Mouse (Mus musculus) liver, postnatal 0 days (tissue): ENCODE data around the gene Gorasp2. TPM values are rescaled to one million over a fixed set of nuclear protein-coding genes. Genes with fewer than 3 reads are reported as not detected.

Experiments used
- ATAC-seq: fragments of 200-750 bp; cut with Nextera tagmentation; 2 replicates; pipeline ENCODE4 v1.8.0; 2017; ENCODE audit warnings: mild to moderate bottlenecking, moderate library complexity
- DNase-seq: peaks from one replicate; pipeline ENCODE4 v3.0.0-alpha.2; 2016
- H3K27ac ChIP-seq: fragments of 300-500 bp; sonication (generic); 2 replicates; pipeline ENCODE4 v1.5.1; 2014; ENCODE audit warnings: antibody characterized with exemption, moderate library complexity, mild to moderate bottlenecking, low read depth
- H3K27me3 ChIP-seq: fragments of 300-500 bp; sonication (generic); 2 replicates; pipeline ENCODE4 v1.6.1; 2014; ENCODE audit warnings: low read length, control low read depth, mixed read lengths; ENCODE audit not compliant: insufficient read depth
- H3K36me3 ChIP-seq: fragments of 300-500 bp; sonication (generic); replicated peaks from 2 replicates; pipeline ENCODE4 v1.6.1; 2014; ENCODE audit warnings: mild to moderate bottlenecking, control low read depth, low read length, moderate library complexity, mixed read lengths; ENCODE audit not compliant: insufficient read depth
- H3K4me1 ChIP-seq: fragments of 300-500 bp; sonication (generic); 2 replicates; pipeline ENCODE4 v1.6.1; 2014; ENCODE audit warnings: antibody characterized with exemption, mild to moderate bottlenecking, control low read depth; ENCODE audit not compliant: insufficient read depth
- H3K4me2 ChIP-seq: fragments of 300-500 bp; sonication (generic); 2 replicates; pipeline ENCODE4 v1.6.1; 2014; ENCODE audit warnings: low read depth, mild to moderate bottlenecking, low read length, moderate library complexity, mixed read lengths
- H3K4me3 ChIP-seq: fragments of 300-500 bp; sonication (generic); 2 replicates; pipeline ENCODE4 v1.5.1; 2014; ENCODE audit warnings: low read depth, low read length
- H3K9ac ChIP-seq: fragments of 300-500 bp; sonication (generic); replicated peaks from 2 replicates; pipeline ENCODE4 v1.6.1; 2014; ENCODE audit warnings: mild to moderate bottlenecking, moderate library complexity
- H3K9me3 ChIP-seq: fragments of 300-500 bp; sonication (generic); 2 replicates; pipeline ENCODE4 v1.6.1; 2016; ENCODE audit warnings: mild to moderate bottlenecking, control low read depth, low read length, mixed read lengths
- CTCF ChIP-seq: sonication (generic); IDR thresholded peaks from 2 replicates; pipeline ENCODE4 v1.5.1; 2016; ENCODE audit warnings: antibody characterized with exemption, low read depth
- EP300 ChIP-seq: IDR thresholded peaks from 2 replicates; pipeline ENCODE4 v1.6.1; 2016; ENCODE audit warnings: antibody characterized with exemption, low read depth, mild to moderate bottlenecking
- WGBS: fragments of 180-500 bp; shearing (Covaris S2); extraction: QIAGEN DNeasy Blood & Tissue Kit; methylation state at CpG from one replicate; pipeline ENCODE4 v1.1.7; 2014; ENCODE audit not compliant: insufficient replicate concordance; 5-methylcytosine and 5-hydroxymethylcytosine counted together
- polyA plus RNA-seq: library from polyadenylated mRNA; unstranded; fragments of >200 nt; fragmentation: Nextera tagmentation; extraction: Ambion mirVana; gene quantifications from 2 replicates; pipeline ENCODE4 v1.2.1, GENCODE M21; 2015

Gene Gorasp2
- polyA plus RNA-seq, 1 experiment from 2014 or later: 61.8 TPM

GRCm38 (mm10) chr2:70634028-70634690 is 27.2 kb upstream of the Gorasp2 start:
- H3K27ac ChIP-seq: no peak overlapping the region
- no peaks in the 10 kb centered on the region for H3K36me3 ChIP-seq
- H3K9ac ChIP-seq: no peak overlapping the region
- WGBS: 81% methylated on average over 5 of the region's 5 CpGs
- no peaks in the 10 kb centered on the region for H3K9me3 ChIP-seq
- ATAC-seq (no peak), DNase-seq (no peak)
- no peaks in the 10 kb centered on the region for H3K4me1 ChIP-seq
- no peak overlapping the region for H3K4me2 ChIP-seq
- no peak overlapping the region for H3K4me3 ChIP-seq
- TF ChIP-seq CTCF: no peak
- no peak for TF ChIP-seq EP300
- no peaks in the 10 kb centered on the region for H3K27me3 ChIP-seq

GRCm38 (mm10) chr2:70640968-70641367 is 20.4 kb upstream of the Gorasp2 start:
- Histone ChIP-seq H3K4me1 (no peaks in the 10 kb centered on the region), H3K9ac (no peak overlapping the region), H3K27ac (no peak overlapping the region), H3K36me3 (no peaks in the 10 kb centered on the region), H3K4me3 (no peak overlapping the region), H3K9me3 (no peaks in the 10 kb centered on the region), H3K4me2 (no peak overlapping the region), H3K27me3 (no peaks in the 10 kb centered on the region)
- no peak for DNase-seq
- 0 out of 2 replicates have a peak, but pooled peaks have one; percentile 18 for TF ChIP-seq CTCF
- no peak for TF ChIP-seq EP300
- ATAC-seq: no peak

GRCm38 (mm10) chr2:70642971-70643565 is 18.3 kb upstream of the Gorasp2 start:
- Histone ChIP-seq H3K36me3 (no peaks in the 10 kb centered on the region), H3K4me2 (no peak overlapping the region), H3K27ac (no peak overlapping the region), H3K4me1 (no peaks in the 10 kb centered on the region), H3K27me3 (no peaks in the 10 kb centered on the region), H3K4me3 (no peak overlapping the region), H3K9ac (no peak overlapping the region), H3K9me3 (no peaks in the 10 kb centered on the region)
- DNase-seq (no peak), ATAC-seq (no peak)
- TF ChIP-seq EP300 (no peak), CTCF (no peak)
- 62% methylated on average over 16 of the region's 16 CpGs for WGBS

- no peak overlapping the region for H3K4me3 ChIP-seq
- no peak overlapping the region for H3K4me2 ChIP-seq
- H3K27ac ChIP-seq: no peak overlapping the region
- TF ChIP-seq EP300 (no peak), CTCF (no peak)
- no peaks in the 10 kb centered on the region for H3K9me3 ChIP-seq
- H3K4me1 ChIP-seq: no peaks in the 10 kb centered on the region
- H3K9ac ChIP-seq: no peak overlapping the region
- WGBS: 58% methylated on average over 6 of the region's 6 CpGs
- DNase-seq (no peak), ATAC-seq (no peak)
- H3K27me3 ChIP-seq: no peaks in the 10 kb centered on the region
- H3K36me3 ChIP-seq: no peaks in the 10 kb centered on the region
Measured at GRCm38 (mm10) chr2:70645266-70645780, 16.1 kb upstream of the Gorasp2 start.

GRCm38 (mm10) chr2:70647681-70648080 is 13.7 kb upstream of the Gorasp2 start:
- DNase-seq (no peak), ATAC-seq (no peak)
- H3K9ac ChIP-seq: no peak overlapping the region
- WGBS: 54% methylated on average over 4 of the region's 4 CpGs
- no peaks in the 10 kb centered on the region for H3K9me3 ChIP-seq
- H3K4me2 ChIP-seq: no peak overlapping the region
- H3K4me3 ChIP-seq: no peak overlapping the region
- 0 out of 2 replicates have a peak, but pooled peaks cover 2% of the 10 kb centered on the region for H3K4me1 ChIP-seq
- H3K27me3 ChIP-seq: no peaks in the 10 kb centered on the region
- H3K36me3 ChIP-seq: no peaks in the 10 kb centered on the region
- no peak for TF ChIP-seq CTCF
- TF ChIP-seq EP300: no peak
- no peak overlapping the region for H3K27ac ChIP-seq

GRCm38 (mm10) chr2:70648271-70648670 is 13.1 kb upstream of the Gorasp2 start:
- Histone ChIP-seq H3K9me3 (no peaks in the 10 kb centered on the region), H3K4me2 (no peak overlapping the region), H3K36me3 (no peaks in the 10 kb centered on the region), H3K9ac (no peak overlapping the region), H3K4me3 (no peak overlapping the region), H3K27me3 (no peaks in the 10 kb centered on the region), H3K27ac (no peak overlapping the region), H3K4me1 (0 out of 2 replicates have a peak, but pooled peaks cover 2% of the 10 kb centered on the region)
- ATAC-seq: no peak
- WGBS: 67% methylated on average over 5 of the region's 5 CpGs
- DNase-seq: no peak
- TF ChIP-seq CTCF (no peak), EP300 (no peak)
